Mouse (Mus musculus) olfactory bulb, adult 2 months (tissue): ENCODE data around the gene Olfr1209. TPM values are rescaled to one million over a fixed set of nuclear protein-coding genes. Genes with fewer than 3 reads are reported as not detected.

ENCODE experiments used
- H3K27ac ChIP-seq: fragments of 200-500 bp; 2 replicates; pipeline ENCODE4 v1.5.1; 2012; ENCODE audit warnings: low read depth, low read length; ENCODE audit not compliant: insufficient read depth
- H3K4me1 ChIP-seq: fragments of 200-500 bp; 2 replicates; pipeline ENCODE4 v1.6.1; 2012; ENCODE audit warnings: low read length; ENCODE audit not compliant: control insufficient read depth, insufficient read depth
- H3K4me3 ChIP-seq: fragments of 200-500 bp; 2 replicates; pipeline ENCODE4 v1.5.1; 2012; ENCODE audit warnings: mild to moderate bottlenecking, low read depth, low read length, moderate library complexity; ENCODE audit not compliant: insufficient read depth
- CTCF ChIP-seq: fragments of 200-500 bp; IDR thresholded peaks from 2 replicates; pipeline ENCODE4 v1.5.1; 2012; ENCODE audit warnings: low read depth, mild to moderate bottlenecking, low read length, moderate library complexity; ENCODE audit not compliant: insufficient read depth
- POLR2A ChIP-seq: fragments of 200-500 bp; IDR thresholded peaks from 2 replicates; pipeline ENCODE4 v1.6.1; 2012; ENCODE audit warnings: mild to moderate bottlenecking, low read depth, low read length, moderate library complexity; ENCODE audit not compliant: insufficient read depth
- WGBS: fragments of 180-500 bp; shearing (Covaris S2); methylation state at CpG from one replicate; pipeline ENCODE4 v1.1.7; 2018; 5-methylcytosine and 5-hydroxymethylcytosine counted together
- polyA plus RNA-seq: library from polyadenylated mRNA; stranded (reverse); fragments of >200 nt; gene quantifications from 2 replicates; pipeline ENCODE4 v1.2.4, GENCODE M21; 2012; ENCODE audit warnings: low replicate concordance; ENCODE audit not compliant: missing spikeins, insufficient read depth, insufficient read length

Gene Olfr1209
- polyA plus RNA-seq: not detected in 2 replicates

DNA sequence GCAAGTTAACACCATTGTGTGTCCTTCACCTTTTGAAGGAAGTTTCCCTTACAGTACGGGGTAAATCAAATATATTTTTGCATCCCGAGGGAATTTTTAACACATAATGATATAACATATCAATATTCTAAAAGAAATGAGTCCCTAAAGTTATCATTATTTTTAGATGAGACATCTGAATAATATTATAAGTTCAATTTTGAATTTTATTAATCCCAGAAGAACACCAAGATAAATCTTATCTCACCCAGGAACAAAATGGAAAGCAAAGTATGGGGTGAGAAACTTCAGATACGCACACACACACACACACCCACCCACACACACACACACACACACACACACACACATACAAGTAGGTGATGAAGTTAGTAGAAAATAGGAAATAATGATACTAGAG lies at the start of gene Olfr1209:
Olfr1209 (minus strand) TSS at position 101 of the 400 bp plus-strand sequence.
- TF ChIP-seq POLR2A (no peak), CTCF (no peak)
- 92% methylated on average over 3 of the region's 3 CpGs for WGBS
- no peaks in the 10 kb centered on the region for H3K4me1 ChIP-seq
- no peak within 1 kb of the TSS for H3K4me3 ChIP-seq
- no peak within 1 kb of the TSS for H3K27ac ChIP-seq

GRCm38 (mm10) chr2:88953669-88954068 lies 38.7 kb upstream of the Olfr1209 start, which contains the start of gene Olfr1212:
Gene Olfr1212 (plus strand): TSS chr2:88953969.
- TF ChIP-seq POLR2A: no peak
- no peak for TF ChIP-seq CTCF
- no peak within 1 kb of the TSS for H3K27ac ChIP-seq
- no peak within 1 kb of the TSS for H3K4me3 ChIP-seq
- H3K4me1 ChIP-seq: no peaks in the 10 kb centered on the region

DNA sequence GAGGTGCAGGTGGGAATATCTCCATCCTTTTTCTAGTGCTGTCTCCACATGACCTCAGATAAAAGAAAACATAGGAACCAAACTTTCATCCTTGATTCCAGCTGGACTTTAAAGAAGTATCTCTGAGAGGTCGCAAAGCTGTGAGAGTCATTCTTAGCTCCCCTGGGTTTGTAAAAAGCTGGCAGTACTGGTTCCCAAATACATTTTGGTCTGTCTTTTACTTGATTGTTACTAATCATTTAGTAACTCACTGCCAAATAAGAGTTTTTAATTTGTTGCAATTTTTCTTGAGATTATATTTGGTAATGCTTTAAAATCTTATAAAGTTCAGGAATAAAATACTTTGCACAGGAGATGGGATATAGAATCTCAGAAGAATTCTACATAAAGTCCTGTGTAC lies 23.1 kb upstream of the Olfr1209 start, which contains the start of gene Olfr1211:
Olfr1211 (minus strand) TSS at position 101 of the 400 bp plus-strand sequence.
- no peak for TF ChIP-seq POLR2A
- no peak for TF ChIP-seq CTCF
- no peaks in the 10 kb centered on the region for H3K4me1 ChIP-seq
- WGBS: 93% methylated on average over 1 of the region's 1 CpGs

DNA sequence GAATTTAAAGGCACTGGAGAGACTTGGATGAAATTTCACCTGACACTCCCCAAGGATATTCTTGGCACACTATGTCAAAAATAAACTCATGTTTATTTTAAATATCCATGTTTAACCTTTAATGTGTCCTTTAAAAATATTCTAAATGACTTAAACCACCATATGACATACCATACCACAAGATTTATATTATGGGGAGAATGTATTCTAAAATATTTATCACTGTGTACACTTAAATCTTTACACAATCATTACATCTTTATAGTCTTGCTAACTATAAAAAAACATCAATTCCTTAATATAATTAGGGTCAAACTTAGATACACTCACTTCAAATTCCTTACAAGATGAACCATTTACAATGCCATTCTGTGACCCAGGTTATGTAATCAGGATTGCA lies 12.7 kb downstream of the Olfr1209 start, which contains the start of gene Olfr1208:
Olfr1208 (minus strand) TSS at position 101 of the 400 bp plus-strand sequence.
- Histone ChIP-seq H3K27ac (no peak within 1 kb of the TSS), H3K4me3 (no peak within 1 kb of the TSS), H3K4me1 (no peaks in the 10 kb centered on the region)
- TF ChIP-seq POLR2A (no peak), CTCF (no peak)

More for the DNA sequence above, 23.1 kb upstream of the Olfr1209 start, which contains the start of gene Olfr1211:
- no peak within 1 kb of the TSS for H3K27ac ChIP-seq
- no peak within 1 kb of the TSS for H3K4me3 ChIP-seq

DNA sequence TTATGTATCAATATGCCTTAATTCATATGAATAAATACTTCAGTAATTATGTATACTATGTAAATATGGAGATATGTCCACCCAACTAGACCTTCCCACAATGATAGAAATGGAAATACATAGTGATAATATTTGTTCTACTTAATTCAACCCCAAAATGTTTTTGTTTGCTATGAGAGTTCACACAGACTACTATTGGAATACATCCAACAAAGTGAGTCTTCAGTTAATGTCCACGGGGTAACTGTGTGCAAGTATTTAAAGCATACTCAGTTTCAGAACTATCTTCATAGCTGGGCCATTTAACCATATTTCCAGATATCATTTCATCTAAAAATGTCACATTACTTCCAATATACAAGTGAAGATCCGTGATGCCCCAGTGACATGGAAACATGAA lies 52.0 kb downstream of the Olfr1209 start, which contains the start of gene Olfr1206:
Olfr1206 (plus strand) TSS at position 301 of the 400 bp plus-strand sequence.
- H3K27ac ChIP-seq: no peak within 1 kb of the TSS
- no peak for TF ChIP-seq POLR2A
- no peak for TF ChIP-seq CTCF
- WGBS: 77% methylated on average over 2 of the region's 2 CpGs
- no peaks in the 10 kb centered on the region for H3K4me1 ChIP-seq
- no peak within 1 kb of the TSS for H3K4me3 ChIP-seq

Other genes with a start within 250 kb of the Olfr1209 start
- not detected in 2 replicates for gene Olfr1193, start 239.5 kb downstream of the Olfr1209 start, polyA plus RNA-seq
- gene Olfr1195, start 226.0 kb downstream of the Olfr1209 start, polyA plus RNA-seq: not detected in 2 replicates
- gene Olfr1196, start 210.6 kb downstream of the Olfr1209 start, polyA plus RNA-seq: not detected in 2 replicates
- gene Olfr1197, start 182.8 kb downstream of the Olfr1209 start, polyA plus RNA-seq: not detected in 2 replicates
- gene Olfr1198, start 163.8 kb downstream of the Olfr1209 start, polyA plus RNA-seq: not detected in 2 replicates
- not detected in 2 replicates for gene Olfr1199, start 154.7 kb downstream of the Olfr1209 start, polyA plus RNA-seq
- not detected in 2 replicates for gene Olfr1200, start 144.7 kb downstream of the Olfr1209 start, polyA plus RNA-seq
- gene Olfr1201, start 122.1 kb downstream of the Olfr1209 start, polyA plus RNA-seq: not detected in 2 replicates
- not detected in 2 replicates for gene Olfr1202, start 100.7 kb downstream of the Olfr1209 start, polyA plus RNA-seq
- gene Olfr1205, start 85.4 kb downstream of the Olfr1209 start, polyA plus RNA-seq: not detected in 2 replicates
- gene Olfr1204, start 65.9 kb downstream of the Olfr1209 start, polyA plus RNA-seq: not detected in 2 replicates
- gene Olfr1206, start 51.9 kb downstream of the Olfr1209 start, polyA plus RNA-seq: not detected in 2 replicates
- not detected in 2 replicates for gene Olfr1208, start 12.8 kb downstream of the Olfr1209 start, polyA plus RNA-seq
- not detected in 2 replicates for gene Olfr1211, start 23.0 kb upstream of the Olfr1209 start, polyA plus RNA-seq
- not detected in 2 replicates for gene Olfr1212, start 38.8 kb upstream of the Olfr1209 start, polyA plus RNA-seq
- gene Gm13762, start 65.1 kb upstream of the Olfr1209 start, polyA plus RNA-seq: not detected in 2 replicates
- gene Olfr1214, start 77.5 kb upstream of the Olfr1209 start, polyA plus RNA-seq: not detected in 2 replicates
- gene Olfr1215, start 91.8 kb upstream of the Olfr1209 start, polyA plus RNA-seq: not detected in 2 replicates
- not detected in 2 replicates for gene Olfr1216, start 103.2 kb upstream of the Olfr1209 start, polyA plus RNA-seq
- not detected in 2 replicates for gene Olfr1217, start 116.9 kb upstream of the Olfr1209 start, polyA plus RNA-seq
- gene Olfr1218, start 146.0 kb upstream of the Olfr1209 start, polyA plus RNA-seq: not detected in 2 replicates
- not detected in 2 replicates for gene Olfr1219, start 168.4 kb upstream of the Olfr1209 start, polyA plus RNA-seq
- not detected in 2 replicates for gene Olfr1220, start 191.7 kb upstream of the Olfr1209 start, polyA plus RNA-seq
- not detected in 2 replicates for gene Olfr1221, start 202.1 kb upstream of the Olfr1209 start, polyA plus RNA-seq
- gene Olfr1222, start 217.9 kb upstream of the Olfr1209 start, polyA plus RNA-seq: not detected in 2 replicates
- not detected in 2 replicates for gene Olfr1223, start 236.4 kb upstream of the Olfr1209 start, polyA plus RNA-seq
- not detected in 2 replicates for gene Olfr1224-ps1, start 248.9 kb upstream of the Olfr1209 start, polyA plus RNA-seq